Mouse (Mus musculus) lung, embryonic 14.5 days (tissue): ENCODE results near the gene Rapgef5. TPM values are rescaled to one million over a fixed set of nuclear protein-coding genes. Genes with fewer than 3 reads are reported as not detected.

ENCODE experiments used
- ATAC-seq: fragments of 200-750 bp; cut with Nextera tagmentation; 2 replicates; pipeline ENCODE4 v1.8.0; 2017; ENCODE audit warnings: mild to moderate bottlenecking, moderate TSS enrichment, moderate library complexity; ENCODE audit not compliant: insufficient read depth
- DNase-seq: peaks from one replicate; pipeline ENCODE4 v3.0.0-alpha.2; 2015
- H3K27ac ChIP-seq: fragments of 300-500 bp; sonication (generic); 2 replicates; pipeline ENCODE4 v1.5.1; 2014; ENCODE audit warnings: low read depth, mild to moderate bottlenecking, moderate library complexity
- H3K27me3 ChIP-seq: fragments of 300-500 bp; sonication (generic); 2 replicates; pipeline ENCODE4 v1.6.1; 2014; ENCODE audit warnings: low read length, control low read depth; ENCODE audit not compliant: insufficient read depth
- H3K36me3 ChIP-seq: fragments of 300-500 bp; sonication (generic); 2 replicates; pipeline ENCODE4 v1.6.1; 2014; ENCODE audit warnings: control low read depth; ENCODE audit not compliant: insufficient read depth
- H3K4me1 ChIP-seq: fragments of 300-500 bp; sonication (generic); 2 replicates; pipeline ENCODE4 v1.6.1; 2014; ENCODE audit warnings: antibody characterized with exemption, control low read depth; ENCODE audit not compliant: insufficient read depth
- H3K4me2 ChIP-seq: fragments of 300-500 bp; sonication (generic); 2 replicates; pipeline ENCODE4 v1.6.1; 2014; ENCODE audit warnings: mild to moderate bottlenecking
- H3K4me3 ChIP-seq: fragments of 300-500 bp; sonication (generic); 2 replicates; pipeline ENCODE4 v1.5.1; 2014; ENCODE audit warnings: low read depth, low read length
- H3K9ac ChIP-seq: fragments of 300-500 bp; sonication (generic); 2 replicates; pipeline ENCODE4 v1.6.1; 2014
- H3K9me3 ChIP-seq: fragments of 300-500 bp; sonication (generic); 2 replicates; pipeline ENCODE4 v1.6.1; 2016; ENCODE audit warnings: low read depth, low read length, control low read depth
- CTCF ChIP-seq: IDR thresholded peaks from 2 replicates; pipeline ENCODE4 v1.5.1; 2016; ENCODE audit warnings: antibody characterized with exemption, low read depth
- WGBS: fragments of 180-500 bp; shearing (Covaris S2); extraction: QIAGEN DNeasy Blood & Tissue Kit; methylation state at CpG from one replicate; pipeline ENCODE4 v1.1.7; 2014; 5-methylcytosine and 5-hydroxymethylcytosine counted together
- polyA plus RNA-seq: library from polyadenylated mRNA; unstranded; fragments of >200 nt; fragmentation: Nextera tagmentation; extraction: Ambion mirVana; gene quantifications from 2 replicates; pipeline ENCODE4 v1.2.1, GENCODE M21; 2014

Gene Rapgef5
- polyA plus RNA-seq, 1 experiment from 2014 or later: 22.9 TPM

GRCm38 (mm10) chr12:117584256-117584655, 68.0 kb downstream of the Rapgef5 start:
- WGBS: 81% methylated on average over 4 of the region's 4 CpGs

GRCm38 (mm10) chr12:117585390-117585789, 69.1 kb downstream of the Rapgef5 start:
- Histone ChIP-seq H3K9ac (no peak overlapping the region), H3K4me3 (no peak overlapping the region), H3K27ac (no peak overlapping the region), H3K4me2 (no peak overlapping the region), H3K36me3 (no peaks in the 10 kb centered on the region), H3K9me3 (no peaks in the 10 kb centered on the region), H3K27me3 (no peaks in the 10 kb centered on the region), H3K4me1 (no peaks in the 10 kb centered on the region)
- no peak for ATAC-seq
- DNase-seq: no peak
- no peak for TF ChIP-seq CTCF
- WGBS: 69% methylated on average over 2 of the region's 2 CpGs

More at GRCm38 (mm10) chr12:117584256-117584655, 68.0 kb downstream of the Rapgef5 start:
- Histone ChIP-seq H3K27ac (no peak overlapping the region), H3K9ac (no peak overlapping the region), H3K4me2 (no peak overlapping the region), H3K36me3 (no peaks in the 10 kb centered on the region), H3K4me3 (no peak overlapping the region), H3K4me1 (no peaks in the 10 kb centered on the region), H3K9me3 (no peaks in the 10 kb centered on the region), H3K27me3 (no peaks in the 10 kb centered on the region)
- ATAC-seq (no peak), DNase-seq (no peak)
- no peak for TF ChIP-seq CTCF

- no peak overlapping the region for H3K27ac ChIP-seq
- peak; percentile 69; the same call in 1 of the 2 replicates for ATAC-seq
- H3K36me3 ChIP-seq: no peaks in the 10 kb centered on the region
- DNase-seq: peak; percentile 80
- no peak overlapping the region for H3K4me2 ChIP-seq
- 37% methylated on average over 1 of the region's 1 CpGs for WGBS
- TF ChIP-seq CTCF: peak; percentile 81
- H3K27me3 ChIP-seq: no peaks in the 10 kb centered on the region
- H3K9me3 ChIP-seq: no peaks in the 10 kb centered on the region
- H3K9ac ChIP-seq: no peak overlapping the region
- H3K4me3 ChIP-seq: no peak overlapping the region
- no peaks in the 10 kb centered on the region for H3K4me1 ChIP-seq
Measured at GRCm38 (mm10) chr12:117586124-117586523, 69.8 kb downstream of the Rapgef5 start.

DNA sequence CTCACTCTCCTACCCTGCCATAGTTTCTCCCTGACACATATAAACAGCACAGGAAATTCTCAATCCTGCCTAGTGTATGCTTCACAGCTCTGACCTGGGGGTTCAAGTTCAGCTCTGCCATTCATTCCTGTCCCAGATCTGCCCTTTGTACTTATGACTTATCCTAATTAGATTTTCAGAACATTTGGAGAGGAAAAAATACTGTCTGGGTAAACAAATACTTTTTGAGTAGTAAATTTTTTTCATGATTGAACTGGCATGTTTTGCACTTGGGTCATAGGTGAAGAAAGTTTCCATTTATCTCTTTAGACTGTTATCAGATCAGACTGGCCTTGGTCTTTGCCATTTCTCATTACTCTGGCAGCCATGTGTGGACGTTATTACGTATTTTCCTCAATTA, 72.9 kb downstream of the Rapgef5 start:
- Histone ChIP-seq H3K4me3 (no peak overlapping the region), H3K4me1 (no peaks in the 10 kb centered on the region), H3K4me2 (no peak overlapping the region), H3K27me3 (no peaks in the 10 kb centered on the region), H3K9me3 (no peaks in the 10 kb centered on the region), H3K27ac (no peak overlapping the region), H3K9ac (no peak overlapping the region), H3K36me3 (no peaks in the 10 kb centered on the region)
- TF ChIP-seq CTCF: no peak
- 72% methylated on average over 2 of the region's 2 CpGs for WGBS
- DNase-seq (no peak), ATAC-seq (no peak)

DNA sequence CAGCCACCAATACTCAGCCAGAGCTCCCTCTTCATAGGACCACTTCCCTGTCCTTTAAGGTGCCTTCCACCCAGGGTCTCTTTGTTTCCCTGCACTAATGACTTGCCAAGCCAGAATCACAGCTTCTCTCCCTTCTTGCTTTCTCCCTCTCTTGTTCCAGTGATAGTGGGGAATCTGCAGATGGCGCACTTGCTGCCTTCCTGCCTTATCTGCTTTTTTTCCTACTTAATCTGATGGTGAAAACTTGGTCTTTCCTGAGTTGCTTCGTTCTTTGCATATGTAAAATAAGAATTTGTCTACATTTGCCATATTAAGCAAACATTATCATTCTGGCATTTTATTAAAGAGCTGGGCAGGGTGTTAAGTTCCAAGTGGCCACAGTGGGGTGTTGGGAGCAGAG, 75.7 kb downstream of the Rapgef5 start:
- H3K4me1 ChIP-seq: no peaks in the 10 kb centered on the region
- TF ChIP-seq CTCF: peak; percentile 39
- H3K27ac ChIP-seq: no peak overlapping the region
- 38% methylated on average over 2 of the region's 2 CpGs for WGBS
- ATAC-seq (no peak), DNase-seq (peak; percentile 23)
- H3K9ac ChIP-seq: no peak overlapping the region
- no peaks in the 10 kb centered on the region for H3K36me3 ChIP-seq
- H3K4me2 ChIP-seq: no peak overlapping the region
- H3K27me3 ChIP-seq: no peaks in the 10 kb centered on the region
- H3K4me3 ChIP-seq: no peak overlapping the region
- 0 out of 2 replicates have a peak, but pooled peaks cover 3% of the 10 kb centered on the region for H3K9me3 ChIP-seq

GRCm38 (mm10) chr12:117592583-117592982, 76.3 kb downstream of the Rapgef5 start:
- Histone ChIP-seq H3K4me3 (no peak overlapping the region), H3K36me3 (no peaks in the 10 kb centered on the region), H3K9me3 (0 out of 2 replicates have a peak, but pooled peaks cover 4% of the 10 kb centered on the region), H3K4me1 (no peaks in the 10 kb centered on the region), H3K27ac (no peak overlapping the region), H3K9ac (no peak overlapping the region), H3K27me3 (no peaks in the 10 kb centered on the region), H3K4me2 (no peak overlapping the region)
- WGBS: 45% methylated on average over 3 of the region's 3 CpGs
- no peak for DNase-seq
- no peak for TF ChIP-seq CTCF
- ATAC-seq: no peak

DNA sequence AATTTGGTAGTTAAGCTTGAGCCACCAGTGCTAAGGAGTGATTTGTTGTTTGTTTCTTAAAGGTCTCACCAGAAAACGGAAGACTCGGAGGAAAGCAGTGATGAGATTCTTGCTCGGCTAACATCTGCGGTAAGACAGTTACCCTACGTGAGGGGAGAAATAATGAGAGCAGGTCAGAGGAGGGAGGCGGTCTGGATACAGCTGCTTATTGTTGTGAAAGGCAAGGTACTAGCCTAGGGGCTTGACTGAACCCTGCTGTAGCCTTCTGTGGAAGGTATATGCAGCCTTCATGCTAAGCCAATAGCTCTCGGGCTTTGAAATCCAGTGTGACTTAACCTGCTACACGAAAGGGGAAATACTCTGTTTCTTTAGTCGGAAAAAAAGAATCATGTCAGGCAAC, 78.9 kb downstream of the Rapgef5 start:
- ATAC-seq (no peak), DNase-seq (no peak)
- 85% methylated on average over 9 of the region's 9 CpGs for WGBS

GRCm38 (mm10) chr12:117598190-117598589, 81.9 kb downstream of the Rapgef5 start:
- no peaks in the 10 kb centered on the region for H3K4me1 ChIP-seq
- ATAC-seq: peak; percentile 75
- H3K9ac ChIP-seq: no peak overlapping the region
- no peak overlapping the region for H3K27ac ChIP-seq
- no peaks in the 10 kb centered on the region for H3K36me3 ChIP-seq
- H3K4me2 ChIP-seq: no peak overlapping the region
- H3K27me3 ChIP-seq: no peaks in the 10 kb centered on the region
- peak; percentile 18 for DNase-seq
- no peak for TF ChIP-seq CTCF
- H3K4me3 ChIP-seq: no peak overlapping the region
- 0 out of 2 replicates have a peak, but pooled peaks cover 4% of the 10 kb centered on the region for H3K9me3 ChIP-seq
- 4% methylated on average over 2 of the region's 2 CpGs for WGBS

More for the DNA sequence above, 78.9 kb downstream of the Rapgef5 start:
- no peak overlapping the region for H3K4me3 ChIP-seq
- H3K9ac ChIP-seq: no peak overlapping the region
- no peak overlapping the region for H3K4me2 ChIP-seq
- H3K27ac ChIP-seq: no peak overlapping the region
- TF ChIP-seq CTCF: no peak
- no peaks in the 10 kb centered on the region for H3K4me1 ChIP-seq
- H3K36me3 ChIP-seq: no peaks in the 10 kb centered on the region
- H3K27me3 ChIP-seq: no peaks in the 10 kb centered on the region
- 0 out of 2 replicates have a peak, but pooled peaks cover 4% of the 10 kb centered on the region for H3K9me3 ChIP-seq
